Mouse (Mus musculus) ES-E14 (cell line): Measurements from ENCODE around the gene Ssu2. TPM values are rescaled to one million over a fixed set of nuclear protein-coding genes. Genes with fewer than 3 reads are reported as not detected.

Experiments
- DNase-seq: peaks from one replicate; pipeline ENCODE4 v3.0.0-alpha.2; 2013; ENCODE audit warnings: low read depth, low spot score
- H3K27ac ChIP-seq: 2 replicates; pipeline ENCODE4 v1.5.1; 2012; ENCODE audit warnings: low read depth, mild to moderate bottlenecking, low read length, moderate library complexity, mixed read lengths; ENCODE audit not compliant: poor library complexity, insufficient read depth, severe bottlenecking
- H3K36me3 ChIP-seq: 2 replicates; pipeline ENCODE4 v1.6.1; 2012; ENCODE audit warnings: mild to moderate bottlenecking, low read length, moderate library complexity, mixed read lengths; ENCODE audit not compliant: control insufficient read depth, poor library complexity, insufficient read depth, severe bottlenecking
- H3K4me1 ChIP-seq, 2 experiments: fragments of 150-350 bp in 1 of 2; sonication (generic) in 1 of 2; 2 replicates each; pipeline ENCODE4 v1.6.1; 2012; ENCODE audit warnings: low read length in 2 of 2, mild to moderate bottlenecking in 1 of 2, mixed read lengths in 1 of 2; ENCODE audit not compliant: control insufficient read depth in 2 of 2, insufficient read depth in 2 of 2, poor library complexity in 1 of 2
- H3K4me3 ChIP-seq, 2 experiments: fragments of 150-350 bp in 1 of 2; sonication (generic) in 1 of 2; 2 replicates each; pipeline ENCODE4 v1.5.1; 2012; ENCODE audit warnings: low read length in 2 of 2, low read depth in 1 of 2, mild to moderate bottlenecking in 1 of 2, mixed read lengths in 1 of 2; ENCODE audit not compliant: insufficient read depth in 1 of 2, poor library complexity in 1 of 2, severe bottlenecking in 1 of 2
- H3K9ac ChIP-seq: 2 replicates; pipeline ENCODE4 v1.6.1; 2012; ENCODE audit warnings: low read depth, mild to moderate bottlenecking, low read length, mixed read lengths; ENCODE audit not compliant: poor library complexity, insufficient read depth, severe bottlenecking
- H3K9me3 ChIP-seq: fragments of 150-350 bp; sonication (generic); 2 replicates; pipeline ENCODE4 v1.6.1; 2012; ENCODE audit warnings: low read depth, mild to moderate bottlenecking, low read length; ENCODE audit not compliant: control insufficient read depth, insufficient read depth
- CHD2 ChIP-seq: IDR thresholded peaks from 2 replicates; pipeline ENCODE4 v1.6.1; 2014; ENCODE audit warnings: mild to moderate bottlenecking, low read depth, low read length, inconsistent platforms
- HCFC1 ChIP-seq: IDR thresholded peaks from 2 replicates; pipeline ENCODE4 v1.6.1; 2012; ENCODE audit warnings: low read length, inconsistent platforms, borderline replicate concordance; ENCODE audit not compliant: insufficient read depth
- MAFK ChIP-seq: IDR thresholded peaks from 2 replicates; pipeline ENCODE4 v1.6.1; 2014; ENCODE audit warnings: mild to moderate bottlenecking, low read depth, low read length, inconsistent platforms; ENCODE audit not compliant: insufficient read depth
- ZC3H11A ChIP-seq: IDR thresholded peaks from 2 replicates; pipeline ENCODE4 v1.6.1; 2012; ENCODE audit warnings: low read depth, mild to moderate bottlenecking, inconsistent platforms, low read length, borderline replicate concordance
- ZNF384 ChIP-seq: IDR thresholded peaks from 2 replicates; pipeline ENCODE4 v1.6.1; 2012; ENCODE audit warnings: low read depth, low read length, inconsistent platforms
- in situ Hi-C, 2 experiments: fragments of 600-800 bp; cut with MboI; formaldehyde crosslinking; loops; one replicate each; pipeline ENCODE4 v1.15.1; 2025; ENCODE audit warnings: low sequenced_read_pairs in 2 of 2, inconsistent platforms in 1 of 2; ENCODE audit not compliant: unreplicated experiment in 2 of 2
- total RNA-seq: library from RNA; depleted of rRNA; stranded (reverse); fragments of 300-350 nt; gene quantifications from 2 replicates; pipeline ENCODE4 v1.2.3, GENCODE M21; 2012; rRNA removed

Ssu2 gene
- 0.37 and 0.58 TPM in 2 replicates for total RNA-seq

DNA sequence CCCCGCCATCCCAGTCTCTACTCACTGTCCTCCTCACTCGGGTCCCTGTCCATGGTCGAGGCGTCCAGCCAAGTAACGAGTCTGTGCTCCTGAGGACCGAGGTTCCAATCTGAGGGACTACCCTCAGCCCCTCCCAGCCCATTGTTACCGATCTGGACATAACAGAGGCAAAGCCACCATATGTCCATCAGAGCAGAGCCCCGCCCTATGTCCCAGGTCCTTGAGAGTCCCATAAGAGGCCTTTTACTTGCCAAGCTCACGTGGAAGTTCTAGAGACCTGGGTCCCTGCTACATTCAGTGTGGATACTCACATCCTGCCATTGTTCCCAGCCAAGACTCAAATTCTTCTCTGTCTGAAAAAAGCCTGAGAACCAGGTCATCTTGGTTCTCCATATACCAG is at the start of gene Ssu2:
Ssu2 (minus strand) TSS at position 77 of the 400 bp plus-strand sequence.
- Histone ChIP-seq H3K9ac (no peak within 1 kb of the TSS), H3K4me1 (no peaks in the 10 kb centered on the region), H3K4me3 (no peak within 1 kb of the TSS), H3K27ac (no peak within 1 kb of the TSS), H3K36me3 (no peaks in the 10 kb centered on the region), H3K9me3 (no peaks in the 10 kb centered on the region)
- no peak for DNase-seq
- in situ Hi-C loops: no loop called here
- TF ChIP-seq ZC3H11A (no peak), MAFK (no peak), HCFC1 (no peak), CHD2 (no peak), ZNF384 (no peak)

- Histone ChIP-seq H3K9ac (no peak overlapping the region), H3K36me3 (no peaks in the 10 kb centered on the region), H3K4me3 (no peak overlapping the region), H3K9me3 (no peaks in the 10 kb centered on the region), H3K4me1 (no peaks in the 10 kb centered on the region), H3K27ac (no peak overlapping the region)
- in situ Hi-C loops: no loop called here
- no peak for DNase-seq
- TF ChIP-seq CHD2 (no peak), ZNF384 (no peak), ZC3H11A (no peak), HCFC1 (no peak), MAFK (no peak)
These were observed 38.4 kb upstream of the Ssu2 start for GRCm38 (mm10) chr6:112426018-112426732.

DNA sequence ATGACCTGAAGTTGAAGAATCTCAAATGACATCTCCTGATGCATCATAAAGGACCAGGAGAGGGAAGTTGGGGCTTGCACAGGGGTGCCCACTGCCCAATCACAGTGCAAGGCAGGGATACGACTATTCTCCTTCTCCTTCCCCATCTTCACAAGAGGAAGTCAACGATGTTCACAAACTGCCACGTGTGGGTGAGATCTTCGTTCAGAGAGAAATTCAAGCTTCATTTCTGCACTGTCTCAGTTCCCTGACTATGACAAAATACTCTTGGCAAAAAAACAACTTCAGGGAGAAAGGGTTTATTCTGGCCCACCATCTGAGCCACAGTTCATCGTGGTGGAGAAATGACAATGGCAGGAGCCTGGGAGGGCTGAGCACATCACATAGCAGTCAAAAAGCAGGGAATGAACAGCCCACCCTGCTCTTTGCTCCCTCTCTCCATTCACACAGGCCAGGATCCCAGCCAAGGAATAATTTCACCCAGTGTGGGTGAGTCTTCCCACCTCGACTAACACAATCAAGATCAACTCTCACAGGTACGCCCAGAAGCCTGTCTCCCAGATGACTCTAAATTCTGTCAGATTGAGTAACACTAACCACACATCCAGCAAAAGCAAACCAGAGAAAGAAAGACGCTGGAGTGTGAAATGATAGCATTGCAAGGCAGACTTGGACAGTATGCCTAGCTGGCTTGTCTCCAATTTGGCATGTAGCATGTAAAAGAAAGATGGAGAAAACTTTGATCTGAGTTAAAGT is 36.1 kb upstream of the Ssu2 start:
- Histone ChIP-seq H3K36me3 (no peaks in the 10 kb centered on the region), H3K9me3 (no peaks in the 10 kb centered on the region), H3K27ac (no peak overlapping the region), H3K9ac (no peak overlapping the region), H3K4me3 (no peak overlapping the region), H3K4me1 (no peaks in the 10 kb centered on the region)
- no peak for TF ChIP-seq ZNF384
- no peak for TF ChIP-seq HCFC1
- TF ChIP-seq CHD2: no peak
- no peak for TF ChIP-seq MAFK
- TF ChIP-seq ZC3H11A: no peak
- in situ Hi-C loops: no loop called here
- DNase-seq: no peak

- DNase-seq: no peak
- H3K9me3 ChIP-seq: no peaks in the 10 kb centered on the region
- no peaks in the 10 kb centered on the region for H3K4me1 ChIP-seq
- TF ChIP-seq HCFC1 (no peak), CHD2 (no peak), ZNF384 (no peak), ZC3H11A (no peak), MAFK (no peak)
- in situ Hi-C loops: no loop called here
- H3K27ac ChIP-seq: no peak overlapping the region
- no peaks in the 10 kb centered on the region for H3K36me3 ChIP-seq
- H3K9ac ChIP-seq: no peak overlapping the region
- no peak overlapping the region for H3K4me3 ChIP-seq
These were observed 33.1 kb upstream of the Ssu2 start for GRCm38 (mm10) chr6:112420883-112421282.
